Mouse (Mus musculus) C2C12 (cell line): ENCODE measurements around the gene Rhox13. TPM values are rescaled to one million over a fixed set of nuclear protein-coding genes. Genes with fewer than 3 reads are reported as not detected.

ENCODE experiments used
- H3K27me3 ChIP-seq: one replicate; pipeline ENCODE4 v1.6.1; 2011; ENCODE audit not compliant: control insufficient read depth, insufficient read depth, insufficient read length
- H3K36me3 ChIP-seq: one replicate; pipeline ENCODE4 v1.6.1; 2011; ENCODE audit not compliant: control insufficient read depth, insufficient read depth
- H3K4me3 ChIP-seq: one replicate; pipeline ENCODE4 v1.5.1; 2011; ENCODE audit warnings: mild to moderate bottlenecking, control low read depth; ENCODE audit not compliant: poor library complexity, insufficient read depth, severe bottlenecking
- H3K79me2 ChIP-seq: one replicate; pipeline ENCODE4 v1.6.1; 2011; ENCODE audit not compliant: control insufficient read depth, insufficient read depth
- H3K79me3 ChIP-seq: one replicate; pipeline ENCODE4 v1.6.1; 2011; ENCODE audit warnings: low read depth, control low read depth
- H3ac ChIP-seq: one replicate; pipeline ENCODE3; 2011; ENCODE audit warnings: low read depth; ENCODE audit not compliant: control insufficient read depth, insufficient read length
- CEBPB ChIP-seq: IDR thresholded peaks from one replicate; pipeline ENCODE4 v1.6.1; 2011; ENCODE audit warnings: low read depth, mild to moderate bottlenecking, control low read depth, moderate library complexity
- CTCF ChIP-seq: IDR thresholded peaks from one replicate; pipeline ENCODE4 v1.5.1; 2011; ENCODE audit not compliant: control insufficient read depth, insufficient read depth, insufficient read length
- FOSL1 ChIP-seq: IDR thresholded peaks from one replicate; pipeline ENCODE4 v1.8.0; 2011; ENCODE audit warnings: mild to moderate bottlenecking, low read length; ENCODE audit not compliant: poor library complexity, insufficient read depth, severe bottlenecking
- MAX ChIP-seq: IDR thresholded peaks from one replicate; pipeline ENCODE4 v1.6.1; 2011; ENCODE audit warnings: mild to moderate bottlenecking, control low read depth
- MYOD1 ChIP-seq: IDR thresholded peaks from one replicate; pipeline ENCODE4 v1.6.1; 2011; ENCODE audit warnings: low read depth; ENCODE audit not compliant: control insufficient read depth, insufficient read length
- MYOG ChIP-seq: IDR thresholded peaks from one replicate; pipeline ENCODE4 v1.6.1; 2011; ENCODE audit not compliant: control insufficient read depth, insufficient read length; ENCODE audit errors: extremely low read depth
- USF1 ChIP-seq: IDR thresholded peaks from one replicate; pipeline ENCODE4 v1.6.1; 2011; ENCODE audit warnings: low read depth, mild to moderate bottlenecking, control low read depth, moderate library complexity
- polyA plus RNA-seq: library from polyadenylated mRNA; unstranded; fragments of >200 nt; fragmentation: generic; extraction: Trizol; gene quantifications from one replicate; pipeline ENCODE4 v1.2.1, GENCODE M21; 2012; ENCODE audit warnings: missing spikeins

Gene Rhox13
- polyA plus RNA-seq, 1 experiment = not detected

DNA sequence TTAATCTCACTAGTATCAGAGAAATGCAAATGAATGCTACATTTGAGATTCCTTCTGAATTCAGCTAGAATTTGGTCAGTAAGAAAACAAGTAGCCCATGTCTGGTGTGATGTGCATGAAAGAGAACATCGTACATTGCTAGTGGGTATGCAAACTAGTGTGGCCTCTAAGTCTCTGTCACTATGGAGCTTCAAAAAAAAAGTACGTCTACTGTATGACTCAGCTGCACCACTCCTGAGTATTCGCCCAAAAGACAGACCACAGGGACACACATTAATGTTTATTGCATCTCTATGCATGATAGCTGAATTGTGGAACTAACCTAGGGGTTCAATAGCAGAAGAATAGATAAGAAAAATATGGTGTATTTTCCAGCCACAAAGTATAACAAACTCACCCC lies 44.3 kb downstream of the Rhox13 start:
- Histone ChIP-seq H3K36me3 (no peaks in the 10 kb centered on the region), H3ac (no peak overlapping the region), H3K79me3 (no peaks in the 10 kb centered on the region), H3K4me3 (no peak overlapping the region), H3K27me3 (no peaks in the 10 kb centered on the region), H3K79me2 (no peaks in the 10 kb centered on the region)
- TF ChIP-seq MYOG (no peak), FOSL1 (no peak), CTCF (no peak), USF1 (no peak), MAX (no peak), MYOD1 (no peak), CEBPB (no peak)

DNA sequence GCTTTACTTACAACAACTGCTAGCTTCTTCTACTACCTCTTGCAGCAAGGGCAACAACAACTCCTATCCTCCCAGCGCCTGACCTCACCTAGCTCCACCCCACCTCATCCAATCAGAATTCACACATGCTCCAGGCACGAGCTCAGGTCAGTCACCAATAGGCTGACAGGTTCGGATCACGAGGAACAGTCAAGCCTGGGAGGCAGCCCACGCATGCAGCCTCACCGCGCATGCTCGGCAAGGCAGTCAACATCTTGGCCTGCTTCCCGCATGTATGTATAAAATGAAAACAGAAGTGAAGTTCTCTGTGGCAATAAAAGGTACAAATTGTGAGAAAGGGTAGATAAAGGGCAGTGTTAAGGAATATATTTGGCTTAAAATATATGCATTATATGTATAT lies 45.0 kb downstream of the Rhox13 start:
- Histone ChIP-seq H3K79me2 (no peaks in the 10 kb centered on the region), H3K79me3 (no peaks in the 10 kb centered on the region), H3K4me3 (no peak overlapping the region), H3ac (no peak overlapping the region), H3K36me3 (no peaks in the 10 kb centered on the region), H3K27me3 (no peaks in the 10 kb centered on the region)
- TF ChIP-seq MYOG (no peak), FOSL1 (no peak), MYOD1 (no peak), CTCF (no peak), USF1 (no peak), MAX (no peak), CEBPB (no peak)

DNA sequence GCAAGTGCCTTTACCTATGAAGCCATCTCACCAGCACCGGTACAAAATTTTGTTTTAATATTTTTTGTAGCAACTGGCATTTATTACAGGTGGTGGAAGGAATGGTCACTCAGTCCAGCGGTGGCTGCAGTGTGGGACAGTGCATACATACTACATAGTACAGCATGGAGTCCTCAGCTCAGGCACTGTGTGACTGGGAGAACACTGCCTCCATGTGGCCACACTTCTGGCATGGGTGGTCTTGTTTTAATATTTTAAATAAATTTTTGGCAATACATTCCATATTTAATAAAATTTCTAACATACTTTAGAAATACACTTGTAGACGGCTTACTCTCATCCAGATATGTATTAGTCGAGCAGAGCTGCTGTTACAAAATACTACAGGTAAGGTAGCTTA lies 45.6 kb downstream of the Rhox13 start:
- no peaks in the 10 kb centered on the region for H3K27me3 ChIP-seq
- no peaks in the 10 kb centered on the region for H3K79me2 ChIP-seq
- H3K4me3 ChIP-seq = no peak overlapping the region
- no peak overlapping the region for H3ac ChIP-seq
- no peaks in the 10 kb centered on the region for H3K79me3 ChIP-seq
- H3K36me3 ChIP-seq = no peaks in the 10 kb centered on the region
- TF ChIP-seq FOSL1 (no peak), USF1 (no peak), MYOG (no peak), CEBPB (no peak), MYOD1 (no peak), CTCF (no peak), MAX (no peak)

Other genes with a start within 250 kb of the Rhox13 start
- gene Rhox8, start 242.3 kb upstream of the Rhox13 start, polyA plus RNA-seq = not detected
- gene Rhox7b, start 224.0 kb upstream of the Rhox13 start, polyA plus RNA-seq = not detected
- not detected for gene Rhox9, start 219.4 kb upstream of the Rhox13 start, polyA plus RNA-seq
- not detected for gene Btg1-ps1, start 102.4 kb upstream of the Rhox13 start, polyA plus RNA-seq
- gene Btg1-ps2, start 78.1 kb upstream of the Rhox13 start, polyA plus RNA-seq = not detected
- gene Rhox10, start 54.7 kb upstream of the Rhox13 start, polyA plus RNA-seq = not detected
- gene Rhox11, start 36.1 kb upstream of the Rhox13 start, polyA plus RNA-seq = not detected
- not detected for gene Rhox12, start 10.3 kb upstream of the Rhox13 start, polyA plus RNA-seq
- 2.7 TPM for gene Zbtb33, start 68.6 kb downstream of the Rhox13 start, polyA plus RNA-seq
- gene Tmem255a, start 131.2 kb downstream of the Rhox13 start, polyA plus RNA-seq = 0.06 TPM
- gene Atp1b4, start 195.0 kb downstream of the Rhox13 start, polyA plus RNA-seq = 0.01 TPM